Mouse (Mus musculus): ENCODE measurements around the gene Jazf1. TPM values are rescaled to one million over a fixed set of nuclear protein-coding genes. Genes with fewer than 3 reads are reported as not detected.

Jazf1 gene
- polyA plus RNA-seq (2012): not detected in 2 replicates

GRCm38 (mm10) chr6:53067989-53068874 is at the start of gene Jazf1:
TSS of gene Jazf1 (minus strand) at chr6:53068631.
- Histone ChIP-seq H3K27me3 (ENCODE audit: control insufficient read depth) (peaks cover 47% of the 10 kb centered on the region), H3K4me1 (ENCODE audit: control insufficient read depth) (peaks cover 2% of the 10 kb centered on the region; the same call in 1 of the 2 replicates)
- no peak for TF ChIP-seq GATA1 (IDR thresholded peaks at IDR 0.05; ENCODE audit: low read length)
- TF ChIP-seq TAL1 (IDR thresholded peaks at IDR 0.05; ENCODE audit: low read length): no peak

GRCm38 (mm10) chr6:53117855-53118254 is 49.4 kb upstream of the Jazf1 start:
- no peaks in the 10 kb centered on the region for H3K36me3 ChIP-seq (ENCODE audit: control insufficient read depth)

More at GRCm38 (mm10) chr6:53067989-53068874, at the start of gene Jazf1:
- H3K36me3 ChIP-seq (ENCODE audit: control insufficient read depth): no peaks in the 10 kb centered on the region
- H3K9me3 ChIP-seq (ENCODE audit: control insufficient read depth, low read length): no peaks in the 10 kb centered on the region
- peak within 1 kb of the TSS; percentile 42 for H3K4me3 ChIP-seq (replicated peaks)

DNA sequence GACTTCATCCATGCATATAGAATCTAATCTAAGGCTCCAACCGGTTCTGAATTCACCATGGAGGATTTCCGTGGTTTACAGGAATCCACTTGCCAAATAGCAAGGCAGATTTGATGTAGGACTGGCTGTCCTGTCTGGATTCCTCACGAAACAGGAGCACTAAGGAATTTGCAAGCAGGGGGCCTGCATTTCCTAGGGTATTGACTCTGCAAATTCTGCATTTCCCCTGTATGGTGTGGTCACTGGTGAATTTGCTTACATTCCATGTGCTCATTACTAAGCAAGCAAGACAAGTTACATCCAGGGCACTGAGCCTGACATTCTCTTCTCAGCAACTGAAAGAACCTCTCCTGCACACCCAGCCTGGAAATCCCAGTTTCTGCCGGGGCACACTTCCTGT is 18.4 kb upstream of the Jazf1 start:
- no peaks in the 10 kb centered on the region for H3K27me3 ChIP-seq (ENCODE audit: control insufficient read depth)
- TF ChIP-seq TAL1 (IDR thresholded peaks at IDR 0.05; ENCODE audit: low read length): no peak
- no peaks in the 10 kb centered on the region for H3K36me3 ChIP-seq (ENCODE audit: control insufficient read depth)
- no peaks in the 10 kb centered on the region for H3K4me1 ChIP-seq (ENCODE audit: control insufficient read depth)
- H3K9me3 ChIP-seq (ENCODE audit: control insufficient read depth, low read length): no peaks in the 10 kb centered on the region
- H3K4me3 ChIP-seq (replicated peaks): no peak overlapping the region

More at GRCm38 (mm10) chr6:53117855-53118254, 49.4 kb upstream of the Jazf1 start:
- Histone ChIP-seq H3K4me1 (ENCODE audit: control insufficient read depth) (no peaks in the 10 kb centered on the region), H3K9me3 (ENCODE audit: control insufficient read depth, low read length) (no peaks in the 10 kb centered on the region), H3K4me3 (replicated peaks) (no peak overlapping the region), H3K27me3 (ENCODE audit: control insufficient read depth) (no peaks in the 10 kb centered on the region)
- no peak for TF ChIP-seq GATA1 (IDR thresholded peaks at IDR 0.05; ENCODE audit: low read length)
- TF ChIP-seq TAL1 (IDR thresholded peaks at IDR 0.05; ENCODE audit: low read length): no peak

DNA sequence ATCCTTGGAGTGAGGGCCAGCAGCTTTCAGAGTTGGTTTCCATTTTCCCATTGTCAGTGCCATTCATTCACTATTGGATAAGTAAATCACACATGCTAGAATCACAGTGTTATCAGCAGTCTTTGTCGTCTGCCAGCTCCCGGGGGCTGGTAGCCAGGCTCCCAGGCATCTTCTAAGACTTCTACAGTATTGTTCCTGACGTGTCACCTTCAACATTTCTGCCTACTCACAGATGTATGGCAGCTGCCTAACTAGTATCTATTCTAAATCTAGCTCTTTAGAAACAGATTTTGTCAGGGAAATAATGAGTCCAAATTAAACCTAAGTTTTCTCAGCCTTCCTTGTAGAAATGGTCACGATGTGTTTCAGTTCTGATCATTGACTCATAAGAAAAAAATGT is 12.8 kb upstream of the Jazf1 start:
- Histone ChIP-seq H3K36me3 (ENCODE audit: control insufficient read depth) (no peaks in the 10 kb centered on the region), H3K27me3 (ENCODE audit: control insufficient read depth) (no peaks in the 10 kb centered on the region), H3K4me3 (replicated peaks) (no peak overlapping the region), H3K9me3 (ENCODE audit: control insufficient read depth, low read length) (no peaks in the 10 kb centered on the region), H3K4me1 (ENCODE audit: control insufficient read depth) (no peaks in the 10 kb centered on the region)
- TF ChIP-seq TAL1 (IDR thresholded peaks at IDR 0.05; ENCODE audit: low read length) (no peak), GATA1 (IDR thresholded peaks at IDR 0.05; ENCODE audit: low read length) (no peak)

GRCm38 (mm10) chr6:53078671-53079070 is 10.2 kb upstream of the Jazf1 start:
- no peaks in the 10 kb centered on the region for H3K9me3 ChIP-seq (ENCODE audit: control insufficient read depth, low read length)
- H3K4me3 ChIP-seq (replicated peaks): no peak overlapping the region
- TF ChIP-seq TAL1 (IDR thresholded peaks at IDR 0.05; ENCODE audit: low read length) (no peak), GATA1 (IDR thresholded peaks at IDR 0.05; ENCODE audit: low read length) (no peak)
- H3K27me3 ChIP-seq (ENCODE audit: control insufficient read depth): no peaks in the 10 kb centered on the region
- H3K4me1 ChIP-seq (ENCODE audit: control insufficient read depth): no peaks in the 10 kb centered on the region
- H3K36me3 ChIP-seq (ENCODE audit: control insufficient read depth): no peaks in the 10 kb centered on the region

DNA sequence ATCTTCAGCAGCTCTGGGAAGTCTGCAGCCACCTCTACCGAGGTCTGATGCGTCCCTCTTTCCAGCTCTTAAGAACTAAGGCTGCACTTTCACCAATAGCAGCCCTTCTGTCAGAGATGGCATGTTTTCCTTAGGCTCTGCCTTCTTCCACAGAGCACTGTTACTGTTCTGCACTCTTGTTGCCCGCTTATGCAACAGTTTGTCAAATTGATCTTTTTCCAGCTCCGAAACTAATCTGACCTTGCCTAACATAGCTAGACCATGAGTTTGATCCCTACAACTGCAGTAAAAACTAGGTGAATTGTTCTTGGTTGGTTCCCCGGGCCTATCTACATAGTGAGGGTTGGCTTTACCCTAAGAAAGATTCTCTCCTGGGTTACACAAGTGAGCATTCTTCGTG is 3.3 kb upstream of the Jazf1 start:
- H3K36me3 ChIP-seq (ENCODE audit: control insufficient read depth): no peaks in the 10 kb centered on the region
- H3K4me1 ChIP-seq (ENCODE audit: control insufficient read depth): peaks cover 2% of the 10 kb centered on the region; the same call in 1 of the 2 replicates
- TF ChIP-seq TAL1 (IDR thresholded peaks at IDR 0.05; ENCODE audit: low read length) (no peak), GATA1 (IDR thresholded peaks at IDR 0.05; ENCODE audit: low read length) (no peak)
- H3K4me3 ChIP-seq (replicated peaks): no peak overlapping the region
- H3K9me3 ChIP-seq (ENCODE audit: control insufficient read depth, low read length): no peaks in the 10 kb centered on the region
- peaks cover 37% of the 10 kb centered on the region for H3K27me3 ChIP-seq (ENCODE audit: control insufficient read depth)

DNA sequence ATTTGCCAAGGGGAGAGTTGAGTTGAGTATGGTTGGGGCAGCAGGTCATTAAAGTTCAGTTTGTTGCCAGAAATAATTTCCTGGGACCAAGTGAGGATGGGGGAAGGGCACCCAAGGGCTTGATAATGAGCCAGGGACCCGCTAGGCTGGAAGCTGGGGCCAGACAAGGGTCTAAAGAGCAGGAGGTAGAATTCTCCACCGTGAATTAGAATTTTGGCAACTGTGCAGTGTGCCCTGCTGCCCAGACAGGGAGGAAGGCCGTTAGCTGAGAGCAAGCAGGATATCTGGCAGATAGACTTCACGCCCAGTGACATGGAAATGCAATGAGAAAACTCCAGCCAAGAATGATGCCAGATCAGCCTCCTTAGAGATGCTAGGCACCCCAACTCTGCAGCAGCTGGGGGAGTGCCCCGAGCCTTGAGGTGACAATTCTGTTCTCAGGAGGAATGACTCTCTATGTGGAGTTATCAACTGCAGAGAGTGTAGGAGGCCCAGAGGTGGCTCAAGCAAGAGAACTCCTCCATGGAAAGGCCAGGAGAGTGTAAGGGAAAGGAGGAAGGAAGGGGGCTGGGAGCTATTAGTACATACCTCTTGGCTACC is 1.6 kb upstream of the Jazf1 start:
- Histone ChIP-seq H3K4me3 (replicated peaks) (no peak overlapping the region), H3K27me3 (ENCODE audit: control insufficient read depth) (peaks cover 47% of the 10 kb centered on the region)

DNA sequence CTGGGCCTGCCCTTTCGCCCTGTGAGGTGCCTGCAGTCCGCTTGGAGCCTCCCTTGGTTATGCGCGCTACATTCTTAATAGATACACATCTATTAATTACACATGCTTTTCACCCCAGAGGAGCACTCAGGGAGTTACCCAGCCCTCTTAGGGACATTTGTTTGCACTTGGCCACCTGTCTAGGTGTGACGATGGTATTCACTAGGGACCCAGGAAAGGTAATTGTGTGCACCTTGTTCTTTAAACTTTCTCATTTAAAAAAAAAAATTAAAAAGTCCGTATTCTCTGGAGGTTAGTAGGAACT is 396 bp upstream of the Jazf1 start:
- no peak for TF ChIP-seq TAL1 (IDR thresholded peaks at IDR 0.05; ENCODE audit: low read length)
- TF ChIP-seq GATA1 (IDR thresholded peaks at IDR 0.05; ENCODE audit: low read length): no peak
- H3K9me3 ChIP-seq (ENCODE audit: control insufficient read depth, low read length): no peaks in the 10 kb centered on the region
- peaks cover 2% of the 10 kb centered on the region; the same call in 1 of the 2 replicates for H3K4me1 ChIP-seq (ENCODE audit: control insufficient read depth)
- H3K4me3 ChIP-seq (replicated peaks): peak overlapping the region; percentile 42
- peaks cover 47% of the 10 kb centered on the region for H3K27me3 ChIP-seq (ENCODE audit: control insufficient read depth)
- no peaks in the 10 kb centered on the region for H3K36me3 ChIP-seq (ENCODE audit: control insufficient read depth)

More for the DNA sequence above, 1.6 kb upstream of the Jazf1 start:
- Histone ChIP-seq H3K36me3 (ENCODE audit: control insufficient read depth) (no peaks in the 10 kb centered on the region), H3K9me3 (ENCODE audit: control insufficient read depth, low read length) (no peaks in the 10 kb centered on the region), H3K4me1 (ENCODE audit: control insufficient read depth) (peaks cover 2% of the 10 kb centered on the region; the same call in 1 of the 2 replicates)
- TF ChIP-seq GATA1 (IDR thresholded peaks at IDR 0.05; ENCODE audit: low read length): no peak
- no peak for TF ChIP-seq TAL1 (IDR thresholded peaks at IDR 0.05; ENCODE audit: low read length)

DNA sequence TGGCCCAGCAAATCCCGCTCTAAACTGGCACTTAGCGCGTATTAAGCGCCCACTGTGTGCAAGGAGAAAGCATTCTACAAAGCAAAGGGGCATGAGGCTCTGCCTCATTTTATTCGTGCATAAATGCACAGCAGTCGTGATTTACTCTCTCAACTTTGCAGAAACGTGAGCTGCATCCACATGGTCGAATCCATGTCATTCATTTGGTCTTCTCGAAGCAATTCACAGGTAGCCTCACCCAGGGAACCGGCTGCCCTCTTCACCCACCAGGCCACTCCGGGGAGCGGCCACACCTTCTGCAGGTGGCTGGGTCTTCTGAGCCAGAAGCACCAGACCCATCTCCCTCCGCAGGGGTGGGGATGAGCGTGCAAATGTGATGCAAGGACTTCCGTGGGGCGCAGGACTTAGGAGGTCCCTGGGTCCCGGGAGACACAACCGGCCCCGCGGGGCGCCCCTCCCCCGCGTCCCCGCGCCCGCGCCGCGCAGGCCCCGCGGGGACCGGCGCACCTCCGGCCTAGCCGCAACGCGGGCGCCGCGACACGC is 914 bp downstream of the Jazf1 start:
- Histone ChIP-seq H3K9me3 (ENCODE audit: control insufficient read depth, low read length) (no peaks in the 10 kb centered on the region), H3K4me3 (replicated peaks) (peak overlapping the region; percentile 42), H3K27me3 (ENCODE audit: control insufficient read depth) (peaks cover 47% of the 10 kb centered on the region), H3K36me3 (ENCODE audit: control insufficient read depth) (no peaks in the 10 kb centered on the region), H3K4me1 (ENCODE audit: control insufficient read depth) (peaks cover 2% of the 10 kb centered on the region; the same call in 1 of the 2 replicates)
- TF ChIP-seq TAL1 (IDR thresholded peaks at IDR 0.05; ENCODE audit: low read length) (no peak), GATA1 (IDR thresholded peaks at IDR 0.05; ENCODE audit: low read length) (no peak)
